Mouse (Mus musculus): ENCODE data around the gene Ppp1r8. TPM values are rescaled to one million over a fixed set of nuclear protein-coding genes. Genes with fewer than 3 reads are reported as not detected.

Ppp1r8 gene
- polyA plus RNA-seq, 2 experiments, result 33.8 to 37.2 TPM

DNA sequence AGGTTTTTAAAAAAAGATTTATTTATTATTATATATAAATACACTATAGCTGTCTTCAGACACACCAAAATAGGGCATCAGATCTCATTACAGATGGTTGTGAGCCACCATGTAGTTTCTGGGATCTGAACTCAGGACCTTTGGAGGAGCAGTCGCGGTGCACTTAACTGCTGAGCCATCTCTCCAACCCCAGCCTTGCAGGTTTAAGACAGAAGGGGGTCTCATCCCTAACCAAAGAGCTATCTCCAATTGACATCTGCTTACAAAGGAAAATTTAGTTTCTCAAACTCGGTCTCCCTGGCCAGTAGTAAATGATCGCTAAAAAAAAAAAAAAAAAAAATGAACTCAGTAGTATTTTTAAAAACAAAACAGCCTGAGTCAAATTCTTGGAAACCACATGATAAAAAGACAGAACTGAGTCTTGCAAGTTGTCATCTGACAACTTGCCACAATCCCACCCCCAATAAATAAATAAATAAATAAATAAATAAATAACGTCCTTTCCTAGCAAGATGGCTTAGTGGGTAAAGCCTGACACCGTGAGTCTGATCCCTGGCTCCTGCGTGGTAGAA, 36.3 kb downstream of the Ppp1r8 start:
- H3K4me1 ChIP-seq (replicated peaks; ENCODE audit: control insufficient read depth in 2 of 2, insufficient read depth in 2 of 2, low read length in 1 of 2), result peaks cover 0 to 12% of the 10 kb centered on the region in 2 experiments; a peak in 3 of 4 replicates
- WGBS (ENCODE audit: insufficient replicate concordance), result 62% methylated on average over 7 of the region's 7 CpGs
- H3K27me3 ChIP-seq (ENCODE audit: control insufficient read depth, insufficient read depth, low read length), result no peaks in the 10 kb centered on the region
- DNase-seq (ENCODE audit: low read depth in 3 of 3, low spot score in 3 of 3) (no peak), ATAC-seq (ENCODE audit: insufficient read depth) (no peak)
- H3K36me3 ChIP-seq (replicated peaks; ENCODE audit: control insufficient read depth, insufficient read depth, low read depth), result no peaks in the 10 kb centered on the region
- TF ChIP-seq CTCF (IDR thresholded peaks at IDR 0.05; ENCODE audit: low read depth) (no peak), EP300 (IDR thresholded peaks at IDR 0.05; ENCODE audit: low read depth) (no peak)
- no peak overlapping the region for H3K9ac ChIP-seq (replicated peaks)
- H3K4me3 ChIP-seq (ENCODE audit: insufficient read depth in 1 of 2, low read depth in 2 of 2, low read length in 2 of 2), result no peak overlapping the region
- H3K27ac ChIP-seq, result no peak overlapping the region
- no peaks in the 10 kb centered on the region for H3K9me3 ChIP-seq (ENCODE audit: control insufficient read depth, low read length)
- no peak overlapping the region for H3K4me2 ChIP-seq (ENCODE audit: low read depth)

- Histone ChIP-seq H3K9me3 (ENCODE audit: control insufficient read depth, low read length) (no peaks in the 10 kb centered on the region), H3K9ac (replicated peaks) (no peak overlapping the region), H3K36me3 (replicated peaks; ENCODE audit: control insufficient read depth, insufficient read depth, low read depth) (no peaks in the 10 kb centered on the region), H3K27me3 (ENCODE audit: control insufficient read depth, insufficient read depth, low read length) (no peaks in the 10 kb centered on the region), H3K4me3 (ENCODE audit: insufficient read depth in 1 of 2, low read depth in 2 of 2, low read length in 2 of 2) (no peak overlapping the region), H3K27ac (no peak overlapping the region), H3K4me2 (ENCODE audit: low read depth) (no peak overlapping the region), H3K4me1 (replicated peaks; ENCODE audit: control insufficient read depth in 2 of 2, insufficient read depth in 2 of 2, low read length in 1 of 2) (peaks cover 0 to 19% of the 10 kb centered on the region in 2 experiments; a peak in 3 of 4 replicates)
- DNase-seq (ENCODE audit: low read depth in 3 of 3, low spot score in 3 of 3) (no peak), ATAC-seq (ENCODE audit: insufficient read depth) (no peak)
- TF ChIP-seq CTCF (IDR thresholded peaks at IDR 0.05; ENCODE audit: low read depth) (no peak), EP300 (IDR thresholded peaks at IDR 0.05; ENCODE audit: low read depth) (no peak)
- WGBS (ENCODE audit: insufficient replicate concordance), result 75% methylated on average over 12 of the region's 12 CpGs
Observed at GRCm38 (mm10) chr4:132805599-132806197, 37.3 kb downstream of the Ppp1r8 start.

DNA sequence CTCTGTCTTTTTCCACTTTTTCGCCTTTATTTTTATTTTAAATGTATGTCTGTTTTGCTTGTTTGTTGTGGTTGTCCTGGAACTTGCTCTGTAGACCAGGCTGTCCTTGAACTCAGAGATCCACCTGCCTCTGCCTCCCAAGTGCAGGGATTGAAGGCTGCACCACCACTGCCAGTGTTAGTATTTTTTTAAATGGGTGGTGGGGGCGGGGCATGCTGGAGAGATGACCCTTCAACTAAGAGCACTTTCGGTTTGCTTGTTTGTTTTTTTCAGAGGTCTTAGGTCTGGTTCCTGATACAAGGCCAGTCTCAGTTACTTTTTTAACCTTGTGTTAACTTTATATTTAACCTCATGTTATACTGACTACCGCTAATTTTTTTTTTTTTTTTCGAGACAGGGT, 37.8 kb downstream of the Ppp1r8 start:
- Histone ChIP-seq H3K4me2 (ENCODE audit: low read depth) (no peak overlapping the region), H3K9ac (replicated peaks) (no peak overlapping the region), H3K9me3 (ENCODE audit: control insufficient read depth, low read length) (no peaks in the 10 kb centered on the region), H3K4me1 (replicated peaks; ENCODE audit: control insufficient read depth in 2 of 2, insufficient read depth in 2 of 2, low read length in 1 of 2) (peaks cover 0 to 19% of the 10 kb centered on the region in 2 experiments; a peak in 3 of 4 replicates), H3K4me3 (ENCODE audit: insufficient read depth in 1 of 2, low read depth in 2 of 2, low read length in 2 of 2) (no peak overlapping the region), H3K27me3 (ENCODE audit: control insufficient read depth, insufficient read depth, low read length) (no peaks in the 10 kb centered on the region), H3K27ac (no peak overlapping the region), H3K36me3 (replicated peaks; ENCODE audit: control insufficient read depth, insufficient read depth, low read depth) (no peaks in the 10 kb centered on the region)
- no peak for TF ChIP-seq CTCF (IDR thresholded peaks at IDR 0.05; ENCODE audit: low read depth)
- TF ChIP-seq EP300 (IDR thresholded peaks at IDR 0.05; ENCODE audit: low read depth), result no peak
- ATAC-seq (ENCODE audit: insufficient read depth), result no peak
- DNase-seq (ENCODE audit: low read depth in 3 of 3, low spot score in 3 of 3), result no peak
- WGBS (ENCODE audit: insufficient replicate concordance), result 55% methylated on average over 5 of the region's 5 CpGs

- H3K4me2 ChIP-seq (ENCODE audit: low read depth), result no peak overlapping the region
- no peaks in the 10 kb centered on the region for H3K36me3 ChIP-seq (replicated peaks; ENCODE audit: control insufficient read depth, insufficient read depth, low read depth)
- ATAC-seq (ENCODE audit: insufficient read depth) (no peak), DNase-seq (ENCODE audit: low read depth in 3 of 3, low spot score in 3 of 3) (no peak)
- TF ChIP-seq CTCF (IDR thresholded peaks at IDR 0.05; ENCODE audit: low read depth), result no peak
- TF ChIP-seq EP300 (IDR thresholded peaks at IDR 0.05; ENCODE audit: low read depth), result no peak
- no peak overlapping the region for H3K9ac ChIP-seq (replicated peaks)
- H3K9me3 ChIP-seq (ENCODE audit: control insufficient read depth, low read length), result no peaks in the 10 kb centered on the region
- H3K27ac ChIP-seq, result no peak overlapping the region
- no peak overlapping the region for H3K4me3 ChIP-seq (ENCODE audit: insufficient read depth in 1 of 2, low read depth in 2 of 2, low read length in 2 of 2)
- H3K27me3 ChIP-seq (ENCODE audit: control insufficient read depth, insufficient read depth, low read length), result no peaks in the 10 kb centered on the region
- whole genome bisulfite sequencing (ENCODE audit: insufficient replicate concordance), result 35% methylated on average over 6 of the region's 6 CpGs
- peaks cover 0 to 19% of the 10 kb centered on the region in 2 experiments; a peak in 3 of 4 replicates for H3K4me1 ChIP-seq (replicated peaks; ENCODE audit: control insufficient read depth in 2 of 2, insufficient read depth in 2 of 2, low read length in 1 of 2)
Observed at GRCm38 (mm10) chr4:132804331-132804730, 38.6 kb downstream of the Ppp1r8 start.

DNA sequence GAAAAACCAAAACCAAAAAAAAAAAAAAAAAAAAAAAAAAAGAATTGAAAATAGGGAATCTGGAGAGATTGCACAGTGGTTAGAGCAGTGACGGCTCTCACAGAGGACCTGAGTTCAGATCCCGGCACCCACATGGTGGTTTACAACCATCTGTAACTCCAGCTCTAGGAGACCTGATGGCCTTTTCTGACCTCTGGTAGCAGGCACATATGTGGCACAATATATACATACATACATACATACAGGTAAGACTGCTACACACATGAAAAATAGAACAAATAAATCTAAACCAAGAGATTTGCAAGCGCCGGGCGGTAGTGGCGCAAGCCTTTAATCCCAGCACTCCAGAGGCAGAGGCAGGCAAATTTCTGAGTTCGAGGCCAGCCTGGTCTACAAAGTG, 39.1 kb downstream of the Ppp1r8 start:
- Histone ChIP-seq H3K27ac (no peak overlapping the region), H3K4me2 (ENCODE audit: low read depth) (no peak overlapping the region), H3K4me1 (replicated peaks; ENCODE audit: control insufficient read depth in 2 of 2, insufficient read depth in 2 of 2, low read length in 1 of 2) (peaks cover 0 to 19% of the 10 kb centered on the region in 2 experiments; a peak in 3 of 4 replicates), H3K4me3 (ENCODE audit: insufficient read depth in 1 of 2, low read depth in 2 of 2, low read length in 2 of 2) (no peak overlapping the region), H3K27me3 (ENCODE audit: control insufficient read depth, insufficient read depth, low read length) (no peaks in the 10 kb centered on the region), H3K9me3 (ENCODE audit: control insufficient read depth, low read length) (no peaks in the 10 kb centered on the region), H3K36me3 (replicated peaks; ENCODE audit: control insufficient read depth, insufficient read depth, low read depth) (no peaks in the 10 kb centered on the region), H3K9ac (replicated peaks) (no peak overlapping the region)
- WGBS (ENCODE audit: insufficient replicate concordance), result 87% methylated on average over 7 of the region's 7 CpGs
- ATAC-seq (ENCODE audit: insufficient read depth), result no peak
- TF ChIP-seq EP300 (IDR thresholded peaks at IDR 0.05; ENCODE audit: low read depth) (no peak), CTCF (IDR thresholded peaks at IDR 0.05; ENCODE audit: low read depth) (no peak)
- no peak for DNase-seq (ENCODE audit: low read depth in 3 of 3, low spot score in 3 of 3)
